Mouse (Mus musculus) layer of hippocampus, adult 9-11 months (tissue): ENCODE data around the gene Hist2h2be.
"Not testable (repeated sequence)": the region's sequence is repeated elsewhere in the genome, so short reads cannot be mapped to it uniquely, and the experiment has no call there.

Source experiments
- DNase-seq: peaks from one replicate; pipeline ENCODE4 v3.0.0; 2022

Gene Hist2h2be

GRCm38 (mm10) chr3:96238954-96239793, 18.3 kb downstream of the Hist2h2be start, which contains the start of gene Hist2h3c2:
Gene Hist2h3c2, minus strand, starts transcription at chr3:96239127.
- DNase-seq, result peak; percentile 38

- peak; percentile 94 for DNase-seq
These were observed 19.3 kb downstream of the Hist2h2be start, which contains the start of gene Hist2h2aa2 for GRCm38 (mm10) chr3:96239949-96240798. Gene Hist2h2aa2, minus strand, starts transcription at chr3:96240276.

- no peak for DNase-seq
These were observed 19.9 kb downstream of the Hist2h2be start for GRCm38 (mm10) chr3:96240799-96241197.

GRCm38 (mm10) chr3:96243921-96244572, 23.1 kb downstream of the Hist2h2be start:
- peak; percentile 10 for DNase-seq

- peak; percentile 92 for DNase-seq
These were observed 24.3 kb downstream of the Hist2h2be start, which contains the start of gene Hist2h2aa1 for GRCm38 (mm10) chr3:96245003-96245886. Gene Hist2h2aa1, plus strand, starts transcription at chr3:96245497.

GRCm38 (mm10) chr3:96246018-96246417, 25.1 kb downstream of the Hist2h2be start:
- DNase-seq, result not testable (repeated sequence)

GRCm38 (mm10) chr3:96246427-96246856, 25.5 kb downstream of the Hist2h2be start, which contains the start of gene Hist2h3c1:
Gene Hist2h3c1, plus strand, starts transcription at chr3:96246685.
- DNase-seq, result not testable (repeated sequence)

GRCm38 (mm10) chr3:96247356-96248140, 26.6 kb downstream of the Hist2h2be start:
- no peak for DNase-seq

- DNase-seq, result no peak
These were observed 27.5 kb downstream of the Hist2h2be start for GRCm38 (mm10) chr3:96248141-96249033.

GRCm38 (mm10) chr3:96249034-96249345, 28.1 kb downstream of the Hist2h2be start:
- no peak for DNase-seq

GRCm38 (mm10) chr3:96250890-96251289, 30.0 kb downstream of the Hist2h2be start:
- DNase-seq, result no peak

GRCm38 (mm10) chr3:96251787-96252186, 30.9 kb downstream of the Hist2h2be start:
- no peak for DNase-seq

GRCm38 (mm10) chr3:96254683-96255355, 33.9 kb downstream of the Hist2h2be start:
- DNase-seq, result no peak

- no peak for DNase-seq
These were observed 35.1 kb downstream of the Hist2h2be start for GRCm38 (mm10) chr3:96255926-96256593.

GRCm38 (mm10) chr3:96257190-96257589, 36.3 kb downstream of the Hist2h2be start:
- DNase-seq, result no peak

- no peak for DNase-seq
These were observed 39.3 kb downstream of the Hist2h2be start for GRCm38 (mm10) chr3:96260220-96260619.

- no peak for DNase-seq
These were observed 40.7 kb downstream of the Hist2h2be start for GRCm38 (mm10) chr3:96261623-96262022.

- peak; percentile 91 for DNase-seq
These were observed 41.4 kb downstream of the Hist2h2be start for GRCm38 (mm10) chr3:96262216-96262875.
